Mouse (Mus musculus) colon, adult 2 months (tissue): ENCODE measurements around the gene Gm11541. TPM values are rescaled to one million over a fixed set of nuclear protein-coding genes. Genes with fewer than 3 reads are reported as not detected.

ENCODE experiments used
- polyA plus RNA-seq: library from polyadenylated mRNA; depleted of rRNA; stranded (reverse); fragments of >200 nt; gene quantifications from 2 replicates; pipeline ENCODE4 v1.2.3, GENCODE M21; 2012; rRNA removed

Gene Gm11541
- polyA plus RNA-seq: not detected in 2 replicates

GRCm38 (mm10) chr11:94704472-94704871 is at the start of gene Gm11541:
TSS of gene Gm11541 (minus strand) at chr11:94704499.

DNA sequence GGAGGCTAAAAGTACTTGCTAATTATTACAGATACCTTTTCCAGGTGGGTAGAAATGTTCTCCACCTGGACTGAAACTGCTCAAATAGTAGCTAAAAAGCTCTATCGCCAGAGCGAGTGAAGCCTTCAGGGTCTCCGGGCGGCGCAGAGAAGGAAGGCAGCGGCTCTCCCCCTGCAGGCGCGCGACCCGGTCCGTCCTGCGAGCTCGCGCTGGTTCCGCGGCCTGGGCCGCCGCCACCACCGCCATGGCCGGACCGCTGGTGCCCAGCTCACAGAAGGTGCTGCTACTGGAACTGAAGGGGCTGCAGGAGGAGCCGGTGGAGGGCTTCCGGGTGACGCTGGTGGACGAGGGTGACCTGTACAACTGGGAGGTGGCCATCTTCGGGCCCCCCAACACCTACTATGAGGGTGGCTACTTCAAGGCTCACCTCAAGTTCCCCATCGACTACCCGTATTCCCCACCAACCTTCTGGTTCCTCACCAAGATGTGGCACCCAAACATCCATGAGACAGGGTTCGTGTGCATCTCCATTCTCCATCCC is 37.5 kb upstream of the Gm11541 start, which contains the start of gene Cdc34b:
TSS of gene Cdc34b (plus strand) at position 51 of the 541 bp plus-strand sequence.

DNA sequence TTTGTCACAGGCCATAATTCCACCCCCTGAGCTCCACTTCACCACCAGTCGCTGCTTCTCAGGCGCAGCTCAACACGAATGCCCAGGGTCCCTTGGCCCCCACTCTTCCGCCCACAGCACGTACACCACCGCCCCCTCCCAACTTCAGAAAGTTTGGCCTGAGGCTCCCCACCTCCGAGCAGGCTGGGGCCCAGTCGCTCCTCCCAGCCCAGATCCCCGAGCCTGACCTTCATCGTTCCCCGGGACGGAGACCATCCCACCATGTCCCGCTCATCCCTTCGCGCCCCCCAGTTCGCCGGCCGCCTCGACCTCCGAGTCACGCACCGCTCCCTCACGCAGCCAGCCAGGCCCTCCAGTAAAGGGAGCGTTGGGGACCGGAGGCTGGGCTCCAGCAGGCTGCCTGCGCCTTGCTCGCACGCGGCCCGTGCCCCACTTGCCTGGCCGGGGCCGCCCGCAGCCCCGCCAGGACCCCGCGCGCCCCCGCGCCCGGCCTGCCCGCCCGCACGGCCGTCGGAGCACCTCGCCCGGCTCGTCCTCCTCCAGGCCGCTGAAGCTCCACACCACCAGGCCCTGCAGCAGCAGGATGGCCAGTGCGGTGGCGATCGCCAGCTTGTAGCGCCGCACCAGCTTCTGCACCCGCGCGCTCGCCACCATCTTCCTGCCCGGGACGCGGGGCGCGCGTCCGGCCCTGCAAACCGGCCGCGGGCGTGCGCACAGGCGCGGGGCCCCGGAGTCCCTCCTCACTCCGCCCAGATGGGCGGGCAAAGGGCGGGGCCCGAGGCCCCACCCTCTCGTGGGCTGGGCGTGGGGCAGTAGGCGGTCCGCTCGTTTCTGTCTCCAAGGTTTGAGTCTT is 27.3 kb downstream of the Gm11541 start, which contains the start of gene Xylt2:
TSS of gene Xylt2 (minus strand) at position 762 of the 853 bp plus-strand sequence.

DNA sequence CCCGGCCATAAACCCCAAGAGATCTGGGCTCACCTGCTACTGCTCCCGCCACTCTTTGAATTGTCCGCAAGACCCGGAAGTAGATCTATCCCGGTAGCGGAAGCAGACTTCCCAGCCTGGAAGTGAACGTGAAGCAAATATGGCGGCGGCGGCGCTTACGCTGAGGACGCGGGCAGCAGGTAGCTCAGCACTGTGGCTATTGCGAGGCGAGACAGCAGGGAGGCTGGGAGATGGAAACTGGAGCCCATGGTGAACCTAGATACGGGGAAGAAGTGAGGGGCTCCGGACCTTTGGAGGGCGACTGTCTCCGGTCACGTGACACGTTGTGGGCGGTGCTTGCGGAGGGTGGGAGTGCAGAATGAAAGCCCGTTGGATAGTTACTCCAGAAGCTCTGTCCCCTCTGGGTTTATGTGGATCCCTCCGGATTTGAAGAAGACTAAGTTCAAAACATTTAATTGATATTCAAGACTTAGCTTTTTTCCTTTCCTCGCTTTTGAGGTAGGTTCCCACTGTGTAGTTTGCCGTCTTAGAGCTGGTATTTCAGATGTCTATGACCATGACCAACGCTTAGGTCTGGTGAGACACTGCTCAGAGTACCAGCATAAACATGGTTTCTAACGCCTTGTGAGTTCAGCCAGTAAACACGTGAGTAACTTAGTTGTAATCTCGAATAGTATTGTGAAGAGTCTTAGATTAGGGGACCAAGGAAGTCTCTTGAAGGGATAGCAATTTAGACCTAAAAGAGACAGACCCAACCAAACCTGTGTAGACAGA is 50.4 kb downstream of the Gm11541 start, which contains the start of the genes Mrpl27 and Eme1:
TSS of gene Mrpl27 (plus strand) at position 105 of the 774 bp plus-strand sequence.
TSS of gene Eme1 (minus strand) at position 302 of the 774 bp plus-strand sequence.

Other genes starting within 250 kb of the Gm11541 start
- gene Cacna1g, start 230.3 kb downstream of the Gm11541 start, polyA plus RNA-seq: 18.4 and 24.3 TPM in 2 replicates
- gene Spata20, start 218.3 kb downstream of the Gm11541 start, polyA plus RNA-seq: 0.07 and 0.09 TPM in 2 replicates
- 35.7 and 39.9 TPM in 2 replicates for gene Epn3, start 204.5 kb downstream of the Gm11541 start, polyA plus RNA-seq
- gene Mycbpap, start 182.8 kb downstream of the Gm11541 start, polyA plus RNA-seq: 3.2 and 5.3 TPM in 2 replicates
- 9.5 and 11.5 TPM in 2 replicates for gene Rsad1, start 155.2 kb downstream of the Gm11541 start, polyA plus RNA-seq
- 1.5 and 2.2 TPM in 2 replicates for gene Chad, start 139.5 kb downstream of the Gm11541 start, polyA plus RNA-seq
- gene Acsf2, start 102.6 kb downstream of the Gm11541 start, polyA plus RNA-seq: 81.9 and 86.0 TPM in 2 replicates
- 76.8 and 89.8 TPM in 2 replicates for gene Lrrc59, start 74.7 kb downstream of the Gm11541 start, polyA plus RNA-seq
- 35.0 and 40.2 TPM in 2 replicates for gene Mrpl27, start 50.7 kb downstream of the Gm11541 start, polyA plus RNA-seq
- gene Eme1, start 50.5 kb downstream of the Gm11541 start, polyA plus RNA-seq: 1.2 and 2.6 TPM in 2 replicates
- gene Xylt2, start 27.0 kb downstream of the Gm11541 start, polyA plus RNA-seq: 31.9 and 33.0 TPM in 2 replicates
- not detected in 2 replicates for gene Cdc34b, start 37.3 kb upstream of the Gm11541 start, polyA plus RNA-seq
- gene Tmem92, start 78.2 kb upstream of the Gm11541 start, polyA plus RNA-seq: 0.13 and 0.23 TPM in 2 replicates
- 91.9 and 122 TPM in 2 replicates for gene Col1a1, start 231.7 kb upstream of the Gm11541 start, polyA plus RNA-seq